Mouse (Mus musculus): ENCODE results near the gene Arhgef28.

Gene Arhgef28

DNA sequence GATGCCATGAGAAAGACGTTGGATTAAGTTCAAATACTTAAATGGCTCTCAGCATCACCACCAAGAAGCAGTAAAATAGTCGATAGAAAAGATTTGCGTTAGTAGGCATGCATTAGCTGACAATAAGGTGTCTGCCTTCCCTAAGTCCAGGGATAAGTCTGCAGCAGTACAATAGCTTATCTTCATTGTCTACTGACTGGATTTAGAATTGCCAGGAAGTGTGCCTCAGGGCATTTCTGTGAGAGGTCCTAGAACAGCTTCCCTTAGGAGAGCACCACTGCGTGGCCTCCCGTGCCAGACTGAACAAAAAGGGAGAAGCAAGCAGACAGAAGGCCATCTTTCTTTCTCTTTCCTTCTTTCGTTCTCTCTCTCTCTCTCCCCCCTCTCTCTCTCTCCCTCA lies 252.2 kb downstream of the Arhgef28 start:
- no peak for DNase-seq

DNA sequence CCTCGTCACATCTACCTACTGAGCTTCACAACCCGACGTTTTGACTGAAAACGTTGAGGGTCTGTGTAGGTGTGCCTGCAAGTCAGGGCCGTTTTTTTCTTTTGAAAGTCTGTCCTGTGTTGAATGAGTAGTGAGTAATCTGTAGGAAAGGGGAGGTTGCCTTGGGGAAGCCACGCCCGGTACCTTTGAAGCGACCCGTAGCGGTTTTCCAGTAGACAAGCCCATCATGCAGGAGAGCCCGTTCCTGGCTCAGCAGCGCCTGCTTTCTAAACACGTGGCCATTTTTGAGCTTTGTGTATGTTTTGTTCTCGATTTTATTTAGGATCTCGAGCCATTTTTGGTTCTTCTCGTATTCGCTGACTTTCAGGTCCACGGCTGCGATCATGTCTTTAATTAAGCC lies 252.7 kb downstream of the Arhgef28 start:
- DNase-seq: no peak

DNA sequence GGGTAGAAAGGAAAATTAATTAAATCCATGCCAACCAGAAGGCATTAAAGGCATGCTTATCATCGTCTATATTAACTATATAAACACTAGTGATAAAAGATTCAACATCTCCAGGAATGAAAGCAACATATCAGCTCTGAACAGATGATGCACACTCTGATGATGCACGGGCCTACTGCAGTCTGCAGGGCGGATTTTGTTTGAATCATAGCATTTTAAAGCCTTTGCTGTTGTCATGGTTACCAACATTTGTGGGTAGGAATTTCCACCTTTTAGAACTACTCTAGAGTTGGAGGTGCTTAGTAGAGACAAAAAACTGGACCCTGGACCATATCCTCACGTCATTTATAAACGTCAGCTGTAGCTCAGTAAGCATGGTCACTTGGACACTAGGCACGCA lies 257.4 kb downstream of the Arhgef28 start:
- DNase-seq: no peak

DNA sequence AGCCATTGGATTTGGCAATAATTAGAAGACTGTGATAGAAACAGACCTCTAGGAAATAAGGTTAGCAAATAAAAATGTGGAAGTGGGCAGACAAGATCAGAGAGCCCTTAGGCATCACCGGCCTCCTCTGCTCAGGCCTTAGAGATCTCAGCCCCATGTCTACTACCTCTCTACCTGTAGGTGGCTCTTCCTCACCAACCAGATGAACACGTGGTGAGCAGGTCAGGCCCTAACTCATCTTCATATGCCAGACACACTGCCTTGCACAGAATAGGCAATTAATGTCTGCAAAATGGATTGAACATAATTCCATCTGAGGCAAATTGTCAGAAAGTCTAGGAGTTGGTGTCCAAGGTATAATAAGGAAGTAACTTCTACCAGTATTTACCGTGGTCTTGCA lies 258.6 kb downstream of the Arhgef28 start:
- DNase-seq: no peak

DNA sequence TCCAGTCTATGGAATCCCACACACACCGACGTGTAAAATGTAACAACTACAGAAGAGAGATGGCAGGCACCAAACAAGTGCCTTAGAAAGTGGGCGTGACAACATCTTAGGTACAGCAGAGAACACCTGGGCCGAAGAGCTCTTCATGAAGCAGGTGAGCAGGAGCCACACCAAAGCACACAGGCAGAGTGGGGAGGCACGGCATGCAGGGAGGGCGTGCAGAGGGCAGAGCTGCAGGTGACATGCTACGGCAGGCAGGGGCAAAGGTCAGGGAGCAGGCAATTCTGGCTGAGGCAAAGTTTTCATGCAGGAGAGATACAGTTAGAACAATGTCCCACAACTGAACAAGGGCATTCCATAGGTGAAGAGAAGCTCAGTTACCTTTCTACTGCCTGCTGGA lies 259.8 kb downstream of the Arhgef28 start:
- no peak for DNase-seq

DNA sequence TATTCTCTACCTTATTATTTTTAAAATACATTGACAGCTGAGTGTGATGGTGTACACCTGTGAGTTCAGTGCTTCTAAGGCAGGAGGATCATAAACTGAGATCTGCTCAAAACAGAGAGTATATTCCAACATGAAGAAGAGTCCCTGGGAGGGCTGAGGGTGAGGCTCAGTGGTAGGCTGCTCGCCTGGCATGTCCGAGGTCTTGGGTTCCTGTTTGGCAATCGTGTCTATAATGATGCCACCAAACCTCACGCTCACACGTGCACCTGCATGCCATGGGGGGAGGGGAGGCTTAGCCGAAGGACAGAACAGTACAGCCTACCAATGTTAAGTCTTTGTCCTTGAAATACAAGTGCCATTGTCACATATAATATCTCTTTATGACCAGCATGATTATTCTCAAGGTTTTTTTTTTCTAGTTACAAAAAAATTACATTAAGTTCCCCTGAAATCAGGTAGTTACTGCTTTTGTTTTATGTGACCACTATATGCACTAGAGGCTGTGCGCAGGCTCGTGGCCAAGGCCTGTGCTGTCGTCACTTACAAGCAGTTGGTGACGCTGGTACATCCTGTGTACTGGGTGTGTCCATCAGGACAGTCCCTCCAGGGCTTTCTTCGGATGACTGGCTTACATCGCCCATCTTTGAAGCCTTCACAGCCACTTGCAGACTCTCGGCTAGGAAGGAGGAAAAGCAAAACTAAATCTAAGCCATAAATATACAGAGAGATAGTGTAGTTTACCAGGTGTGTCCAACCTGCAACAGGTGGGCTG lies 264.1 kb downstream of the Arhgef28 start:
- no peak for DNase-seq

DNA sequence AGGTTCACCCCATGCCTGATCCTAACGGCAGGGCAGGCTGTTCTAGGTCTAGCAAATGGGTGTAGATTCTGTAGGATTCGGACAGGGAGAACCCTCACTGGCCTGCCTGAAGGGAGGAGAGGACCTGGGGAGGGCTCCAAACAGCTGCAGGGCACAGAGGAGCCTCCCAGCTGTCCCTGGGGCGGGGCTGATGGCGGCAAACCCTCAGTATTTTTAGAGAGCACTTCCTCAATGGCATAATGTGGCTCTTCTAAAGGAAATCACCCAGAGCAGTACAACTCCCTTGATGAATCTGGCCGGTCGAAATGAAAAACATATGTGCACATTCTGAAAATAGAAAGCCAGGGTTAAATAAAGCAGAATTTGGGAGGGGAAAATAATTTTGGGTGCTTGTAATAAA lies 265.1 kb downstream of the Arhgef28 start:
- DNase-seq: no peak

DNA sequence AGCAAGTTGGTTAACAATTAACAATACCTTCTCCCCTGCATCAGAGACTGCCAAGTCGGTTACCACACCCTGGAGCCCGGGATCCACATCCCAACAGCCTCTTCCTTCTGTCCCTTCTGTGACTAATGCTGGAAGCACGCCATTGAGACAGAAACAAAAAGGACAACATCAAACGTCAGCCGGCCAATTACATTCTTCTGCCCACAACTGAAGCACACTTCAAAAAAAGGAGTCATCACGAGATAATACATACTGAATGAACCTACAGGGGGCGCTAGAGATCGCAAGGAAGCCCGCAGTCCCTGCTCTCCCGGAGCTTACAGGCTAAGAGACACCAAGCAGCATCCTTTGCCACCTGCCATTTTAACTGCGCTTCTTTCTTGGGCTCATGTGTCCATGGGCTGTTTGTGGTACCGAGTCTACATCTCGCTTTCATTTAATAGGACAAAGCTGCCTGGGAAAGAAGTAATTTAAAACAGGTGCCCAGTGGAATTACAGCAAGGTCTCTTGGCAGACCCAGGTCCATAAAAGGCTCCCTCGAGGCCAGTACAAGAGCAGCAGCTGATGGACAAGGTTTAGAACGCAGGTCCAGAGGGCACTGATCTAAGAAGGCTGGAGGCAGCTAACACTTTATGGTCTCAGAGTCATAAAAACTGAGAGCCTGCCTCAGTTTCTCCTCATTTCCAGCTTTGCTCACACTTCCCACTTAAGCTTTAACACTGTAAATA lies 266.6 kb downstream of the Arhgef28 start:
- DNase-seq: no peak

DNA sequence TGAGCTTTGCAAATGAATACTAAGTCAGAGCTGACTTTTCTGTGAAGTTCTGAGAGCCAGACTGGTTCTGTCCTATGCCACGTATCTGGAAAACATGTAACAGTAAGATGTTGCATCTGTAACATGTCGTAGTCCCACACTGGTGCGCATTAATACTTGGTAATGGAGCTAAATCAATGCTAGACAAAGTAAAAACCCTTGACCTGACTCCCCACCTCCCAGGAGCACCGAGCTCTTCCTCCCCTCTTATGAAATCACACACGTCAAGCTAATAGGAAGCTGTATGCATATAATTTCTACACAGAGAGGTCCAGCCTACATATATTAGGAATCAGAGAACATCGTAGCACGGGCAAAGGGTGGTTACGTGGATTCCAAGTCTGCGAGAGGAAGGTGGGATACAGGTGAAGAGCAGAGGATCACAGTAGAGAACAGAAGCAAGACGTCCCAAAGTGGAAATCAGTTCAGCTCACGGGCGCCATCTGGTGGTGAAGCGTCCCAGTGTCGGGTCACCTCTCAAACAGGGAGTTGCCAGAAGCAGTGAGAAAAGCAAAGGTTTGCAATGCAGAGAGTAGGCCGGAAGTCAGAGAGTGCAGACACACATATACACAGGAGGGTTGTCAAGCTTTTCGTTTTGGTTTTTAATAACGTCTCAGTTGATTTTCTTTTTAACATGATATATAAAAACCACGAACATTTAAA lies 267.5 kb downstream of the Arhgef28 start:
- peak; percentile 50 for DNase-seq

DNA sequence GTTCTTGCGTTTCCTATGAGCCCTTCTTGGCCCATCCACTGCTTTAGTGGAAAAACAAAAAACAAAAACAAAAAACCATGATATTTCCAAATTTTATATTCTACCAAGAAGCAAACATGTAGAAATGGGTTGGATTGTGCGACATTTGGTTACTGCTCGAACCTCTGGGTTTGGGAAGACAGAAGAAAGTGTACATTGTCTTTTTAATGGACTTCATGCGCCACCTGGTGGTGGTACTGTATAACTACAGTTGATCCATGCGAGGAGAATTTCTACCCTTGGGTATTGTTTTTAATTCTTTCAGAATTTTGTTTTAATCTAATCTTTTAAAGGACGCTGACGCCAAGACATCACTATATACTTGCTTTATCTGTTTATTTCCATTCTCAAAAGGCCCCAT lies 268.3 kb downstream of the Arhgef28 start:
- no peak for DNase-seq

DNA sequence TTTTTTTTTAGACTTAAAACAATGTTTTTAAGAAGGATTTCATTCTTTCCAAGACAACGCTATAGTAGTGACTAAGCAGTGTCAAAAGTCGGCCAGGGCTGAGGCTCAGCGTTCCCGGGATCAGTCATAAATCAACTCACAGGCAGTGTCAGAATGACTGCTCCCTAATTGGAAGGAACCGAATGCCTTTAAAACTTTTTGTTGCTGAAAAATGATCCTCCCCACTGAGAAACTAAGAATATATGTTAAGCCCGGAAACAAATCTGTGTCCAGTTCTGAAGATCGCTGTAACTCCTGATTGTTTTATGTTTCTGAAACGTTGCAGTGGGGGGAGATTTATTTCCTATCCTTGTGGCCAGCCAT lies 278.1 kb downstream of the Arhgef28 start:
- DNase-seq: no peak

DNA sequence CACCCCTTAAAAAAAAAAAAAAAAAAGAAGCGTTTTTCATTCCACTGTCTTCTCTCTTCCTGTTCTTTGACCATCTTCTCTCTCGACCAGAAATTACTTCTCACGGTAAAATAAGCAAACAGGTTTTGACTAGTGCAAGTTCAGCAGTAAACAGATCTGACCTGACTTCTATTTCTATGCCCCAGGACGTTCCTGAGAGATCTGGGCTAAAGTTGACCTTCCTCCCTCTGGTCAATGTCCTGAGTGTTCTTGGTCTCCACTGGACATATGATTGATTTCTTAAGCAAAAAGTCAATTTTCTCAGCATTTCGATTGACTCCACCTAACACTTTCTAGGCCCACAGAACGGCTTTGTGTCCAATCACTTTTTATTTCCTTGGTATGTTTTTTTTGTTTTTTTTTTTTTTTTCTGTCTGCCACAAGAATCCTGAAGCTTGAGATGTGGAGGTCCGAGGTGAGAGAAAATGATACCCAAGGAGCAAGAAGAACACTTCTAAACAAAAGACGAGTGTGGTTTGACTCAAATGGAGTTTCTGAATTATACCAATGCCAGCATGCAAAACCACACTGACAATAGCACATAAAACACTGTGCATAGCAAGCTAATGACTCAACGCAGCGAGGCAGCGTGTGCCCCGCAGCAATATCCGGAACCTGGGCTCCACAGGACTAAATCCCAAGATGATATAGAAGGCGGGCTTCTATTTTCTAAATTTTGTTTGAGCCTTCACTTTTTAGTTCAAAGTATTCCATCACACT lies 278.7 kb downstream of the Arhgef28 start:
- DNase-seq: no peak

DNA sequence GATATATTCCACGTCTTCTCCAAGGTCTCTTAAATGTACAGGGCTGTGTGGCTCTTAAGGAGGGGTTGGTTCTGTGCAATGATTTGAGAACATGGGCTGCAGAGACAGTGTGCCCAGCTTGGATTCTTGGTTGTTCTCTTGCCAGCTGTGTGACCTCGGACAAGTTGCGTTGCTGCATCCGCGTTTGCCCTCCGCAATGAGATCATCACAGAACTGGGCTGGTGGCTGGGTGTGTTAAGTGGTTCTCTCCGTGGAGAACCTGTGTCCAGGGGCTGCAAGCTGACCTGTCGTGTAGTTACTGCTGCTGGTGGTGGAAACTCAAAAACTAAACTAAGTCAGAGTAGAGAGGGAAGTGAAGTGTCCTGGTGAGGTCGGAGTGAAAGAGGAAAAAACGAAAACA lies 279.9 kb downstream of the Arhgef28 start:
- DNase-seq: no peak

DNA sequence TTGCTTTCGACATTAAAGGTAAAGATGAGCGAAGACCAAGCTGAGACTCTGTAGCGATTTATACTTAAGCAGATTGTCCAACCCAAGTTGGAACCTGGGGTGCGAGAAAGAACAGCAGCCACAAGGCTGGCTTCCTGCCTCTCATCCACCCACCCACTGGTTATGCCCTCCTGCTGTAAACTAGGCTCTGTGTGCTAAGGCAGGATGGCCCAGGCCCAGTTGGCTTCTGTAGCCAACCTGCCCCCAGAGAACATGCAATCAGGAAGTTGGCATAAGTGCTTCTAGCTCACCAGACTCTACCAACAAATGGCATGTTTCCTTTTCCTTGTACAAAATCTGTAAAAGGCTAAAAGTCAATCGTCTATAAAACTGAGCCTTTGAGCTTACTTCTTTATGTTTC lies 283.2 kb downstream of the Arhgef28 start:
- no peak for DNase-seq

DNA sequence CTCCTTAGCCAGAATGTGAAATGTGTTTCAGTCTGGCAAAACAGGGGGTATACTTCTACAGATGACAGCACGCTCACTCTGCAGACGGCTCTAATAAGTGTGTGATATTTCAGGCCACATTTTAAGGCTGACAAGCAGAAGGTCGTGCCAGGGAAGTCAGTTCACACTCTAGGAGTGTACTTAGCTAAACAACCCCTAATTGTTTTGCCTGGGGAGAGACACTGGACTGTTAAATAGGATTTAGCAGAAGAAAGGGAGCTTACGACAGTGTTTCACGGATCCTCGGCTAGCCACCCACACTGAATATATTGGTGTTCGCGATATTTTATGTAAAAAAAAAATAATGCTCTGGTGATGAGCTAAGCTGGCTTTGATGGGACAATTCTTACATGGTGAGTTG lies 286.6 kb downstream of the Arhgef28 start:
- no peak for DNase-seq

DNA sequence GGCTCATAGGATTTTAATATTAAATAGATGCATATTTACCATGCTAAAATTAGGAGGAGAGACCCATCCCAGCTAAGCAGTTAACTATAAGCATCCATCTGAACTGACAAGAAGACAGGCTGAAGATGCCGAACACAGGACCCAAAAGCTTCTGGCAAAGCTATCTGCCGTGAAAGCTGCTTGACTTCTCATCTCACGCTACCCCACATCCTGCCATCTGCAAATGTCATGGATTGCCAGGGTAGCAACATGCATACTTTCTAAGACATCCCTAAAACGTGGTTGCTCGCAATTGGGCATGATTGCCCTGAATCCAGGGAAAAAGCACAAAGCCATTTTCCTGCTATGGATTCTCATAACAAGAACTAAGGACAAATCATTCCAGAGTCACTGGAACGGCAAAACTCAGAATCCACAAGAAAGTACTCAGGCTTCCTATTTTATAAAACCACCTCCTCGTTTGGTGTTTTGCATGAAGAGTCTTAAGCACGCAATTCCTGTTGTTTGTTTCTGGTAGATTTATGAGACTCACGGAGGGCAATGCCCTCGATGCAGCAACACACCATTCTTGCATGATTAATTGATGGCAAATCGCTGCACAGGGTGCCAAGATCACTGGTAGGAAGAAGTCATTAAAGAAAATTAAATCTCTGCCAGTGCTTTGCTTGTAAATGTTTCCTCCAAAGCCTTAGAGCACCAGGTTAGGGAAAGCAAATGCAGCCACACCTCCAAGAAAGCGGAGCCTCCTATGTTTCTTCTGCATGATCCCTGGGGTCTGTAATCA lies 287.9 kb downstream of the Arhgef28 start:
- DNase-seq: no peak

DNA sequence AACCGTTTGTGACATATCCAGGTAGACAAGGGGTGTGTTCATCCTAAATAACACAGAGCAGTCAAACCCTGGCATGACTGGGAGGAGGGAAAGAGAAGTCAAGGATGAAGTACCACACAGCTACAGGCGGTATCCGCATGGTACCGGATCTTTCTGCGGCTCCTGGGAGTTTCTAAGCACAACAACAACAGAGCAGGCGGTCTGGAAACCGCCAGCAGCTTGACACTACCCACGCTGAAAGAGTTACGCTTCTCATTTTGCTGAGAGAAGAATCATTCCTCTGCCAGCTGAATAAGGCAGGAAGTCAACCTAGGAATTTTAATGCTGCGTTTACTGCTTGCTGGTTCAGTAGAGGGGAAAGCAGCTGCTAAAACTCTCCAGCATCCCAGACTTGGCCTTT lies 295.2 kb downstream of the Arhgef28 start:
- no peak for DNase-seq

DNA sequence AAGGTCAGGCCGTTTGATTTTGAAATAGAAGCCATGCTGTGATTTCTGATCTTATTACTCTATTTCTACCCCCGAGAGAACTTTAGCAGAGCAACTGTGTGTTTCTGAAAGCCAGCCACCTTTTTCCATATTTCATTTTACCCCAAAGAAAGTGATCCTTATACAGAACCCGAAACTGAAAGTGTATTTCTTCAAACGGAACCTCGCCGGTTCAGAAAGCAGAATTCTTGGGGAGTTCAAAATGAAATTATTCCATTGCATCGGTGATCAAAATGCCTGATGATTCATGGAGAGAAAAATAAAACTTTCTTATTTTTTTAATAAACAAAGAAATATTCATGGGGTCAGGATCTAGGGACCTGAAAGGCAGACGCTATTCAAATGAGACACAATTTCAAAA lies 303.4 kb downstream of the Arhgef28 start:
- no peak for DNase-seq

DNA sequence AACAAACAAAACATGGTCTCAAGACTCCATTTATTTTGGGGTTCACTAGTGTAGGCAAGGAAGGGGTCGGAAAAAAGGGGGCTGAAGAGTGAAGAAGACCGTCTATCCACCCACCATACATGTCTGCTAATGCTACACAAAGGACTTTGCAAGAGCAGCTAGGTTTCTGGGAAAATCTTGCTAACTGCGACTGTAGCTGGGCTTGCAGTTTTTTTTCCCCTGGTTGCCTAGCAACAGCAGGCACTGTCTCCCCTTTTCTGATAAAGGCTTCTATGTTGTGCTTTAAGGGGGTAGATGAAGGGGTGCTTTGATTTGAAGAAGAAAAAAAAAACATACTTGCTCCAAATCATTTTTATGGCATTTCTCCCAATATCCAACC lies 305.9 kb downstream of the Arhgef28 start:
- no peak for DNase-seq

DNA sequence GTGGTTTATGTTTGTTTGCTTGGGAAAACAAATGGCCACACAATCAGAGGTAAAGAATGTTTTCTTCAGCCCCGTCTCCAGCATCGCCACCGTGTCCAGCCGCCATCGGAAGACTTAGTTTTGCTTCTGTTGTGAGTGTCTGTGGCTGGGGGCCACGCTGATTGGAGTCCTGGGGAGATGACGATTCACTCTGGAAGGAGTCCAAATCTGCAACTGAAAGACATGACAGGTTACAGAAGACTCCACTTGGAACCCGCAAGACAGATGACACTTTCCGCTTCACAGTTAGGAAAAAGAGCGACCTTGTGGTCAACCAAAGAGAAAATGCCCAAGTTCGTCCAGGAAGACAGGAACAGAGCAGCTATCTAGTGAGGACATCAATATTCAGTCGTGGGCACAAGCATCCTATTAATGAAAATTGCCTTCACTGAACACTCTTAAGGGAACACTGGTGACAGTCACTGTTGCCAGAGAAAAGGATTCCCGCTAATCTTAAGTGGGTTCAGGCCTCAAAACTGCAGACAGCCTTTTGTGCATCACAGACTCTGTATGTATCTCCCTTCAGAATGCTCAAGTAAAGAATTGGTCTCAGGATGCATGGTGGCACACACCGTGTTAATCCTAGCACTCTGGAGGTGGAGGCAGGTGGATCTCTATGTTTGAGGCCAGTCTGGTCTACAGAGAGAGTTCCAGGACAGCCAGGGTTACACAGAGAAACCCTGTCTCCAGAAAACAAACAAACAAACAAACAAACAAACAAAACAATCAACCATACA lies 306.4 kb downstream of the Arhgef28 start:
- DNase-seq: no peak

DNA sequence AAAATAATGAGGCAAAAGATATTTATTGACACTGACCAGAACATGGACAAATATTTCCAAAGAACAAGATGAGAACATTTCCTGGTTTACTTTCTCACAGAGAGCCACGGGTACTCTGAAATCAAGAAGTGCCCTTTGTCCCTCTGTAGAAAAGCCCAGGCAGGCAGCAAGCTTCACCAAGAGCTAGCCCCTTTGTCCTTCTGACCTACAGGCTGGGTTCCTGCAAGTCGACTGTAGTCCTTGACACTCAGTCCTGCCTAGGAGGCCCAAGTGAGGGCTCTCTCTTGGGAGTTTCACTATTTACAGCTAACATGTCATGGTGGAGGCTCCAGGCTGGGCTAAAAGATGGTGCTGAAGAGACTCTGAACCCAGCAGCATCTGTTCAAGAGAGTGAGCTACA lies 307.6 kb downstream of the Arhgef28 start:
- DNase-seq: no peak

Measured in cerebellum, adult 11-12 months (tissue).